Mouse (Mus musculus) embryonic facial prominence, embryonic 15.5 days (tissue): ENCODE results near the gene Clcn6. TPM values are rescaled to one million over a fixed set of nuclear protein-coding genes. Genes with fewer than 3 reads are reported as not detected.

ENCODE experiments used
- ATAC-seq: fragments of 200-750 bp; cut with Nextera tagmentation; 2 replicates; pipeline ENCODE4 v1.8.0; 2017; ENCODE audit warnings: low read depth, moderate TSS enrichment; ENCODE audit not compliant: insufficient number of reproducible peaks, low FRiP score, low TSS enrichment
- H3K27ac ChIP-seq: fragments of 300-500 bp; sonication (generic); replicated peaks from 2 replicates; pipeline ENCODE4 v1.5.1; 2015; ENCODE audit warnings: mild to moderate bottlenecking, inconsistent platforms
- H3K27me3 ChIP-seq: fragments of 300-500 bp; sonication (generic); 2 replicates; pipeline ENCODE4 v1.6.1; 2015; ENCODE audit warnings: inconsistent platforms
- H3K36me3 ChIP-seq: fragments of 300-500 bp; sonication (generic); 2 replicates; pipeline ENCODE4 v1.6.1; 2015; ENCODE audit warnings: mild to moderate bottlenecking, inconsistent platforms
- H3K4me1 ChIP-seq: fragments of 300-500 bp; sonication (generic); 2 replicates; pipeline ENCODE4 v1.6.1; 2015; ENCODE audit warnings: inconsistent platforms
- H3K4me2 ChIP-seq: fragments of 300-500 bp; sonication (generic); replicated peaks from 2 replicates; pipeline ENCODE4 v1.6.1; 2015; ENCODE audit warnings: mild to moderate bottlenecking, inconsistent platforms
- H3K4me3 ChIP-seq: fragments of 300-500 bp; sonication (generic); replicated peaks from 2 replicates; pipeline ENCODE4 v1.5.1; 2015; ENCODE audit warnings: mild to moderate bottlenecking, inconsistent platforms
- H3K9ac ChIP-seq: fragments of 300-500 bp; sonication (generic); 2 replicates; pipeline ENCODE4 v1.6.1; 2015; ENCODE audit warnings: inconsistent platforms
- H3K9me3 ChIP-seq: fragments of 300-500 bp; sonication (generic); replicated peaks from 2 replicates; pipeline ENCODE4 v1.6.1; 2016; ENCODE audit warnings: inconsistent platforms
- WGBS: fragments of 180-500 bp; shearing (Covaris S2); methylation state at CpG from one replicate; pipeline ENCODE4 v1.1.7; 2015; 5-methylcytosine and 5-hydroxymethylcytosine counted together
- polyA plus RNA-seq: library from polyadenylated mRNA; unstranded; fragments of >200 nt; fragmentation: Nextera tagmentation; extraction: Ambion mirVana; gene quantifications from 2 replicates; pipeline ENCODE4 v1.2.1, GENCODE M21; 2015

Clcn6 gene
- polyA plus RNA-seq, 1 experiment from 2014 or later: 7.6 TPM

DNA sequence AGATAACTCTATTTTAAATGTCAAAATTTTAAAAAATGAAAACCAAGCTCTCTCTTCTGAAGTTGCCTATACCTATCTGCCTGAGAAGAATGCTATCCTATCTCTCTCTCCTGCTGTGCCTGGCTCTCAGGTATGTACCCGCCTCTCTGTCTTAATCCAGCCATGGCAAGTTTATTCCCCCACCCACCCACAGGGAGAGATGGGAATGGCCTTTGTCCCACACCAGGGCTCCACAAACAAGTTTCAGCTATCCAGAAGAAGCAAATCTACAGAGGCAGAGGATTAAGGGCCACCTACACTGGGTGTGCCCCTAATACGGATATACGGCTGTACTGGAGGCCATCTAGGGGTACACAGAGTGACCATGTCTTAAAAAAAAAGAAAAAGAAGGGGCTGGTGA, 3.2 kb downstream of the Clcn6 start:
- Histone ChIP-seq H3K9ac (no peak overlapping the region), H3K9me3 (no peaks in the 10 kb centered on the region), H3K27me3 (no peaks in the 10 kb centered on the region), H3K4me2 (no peak overlapping the region), H3K4me1 (peaks cover 20% of the 10 kb centered on the region), H3K27ac (no peak overlapping the region), H3K4me3 (no peak overlapping the region), H3K36me3 (peaks cover 11% of the 10 kb centered on the region; the same call in 1 of the 2 replicates)
- ATAC-seq: no peak
- 87% methylated on average over 3 of the region's 3 CpGs for WGBS

DNA sequence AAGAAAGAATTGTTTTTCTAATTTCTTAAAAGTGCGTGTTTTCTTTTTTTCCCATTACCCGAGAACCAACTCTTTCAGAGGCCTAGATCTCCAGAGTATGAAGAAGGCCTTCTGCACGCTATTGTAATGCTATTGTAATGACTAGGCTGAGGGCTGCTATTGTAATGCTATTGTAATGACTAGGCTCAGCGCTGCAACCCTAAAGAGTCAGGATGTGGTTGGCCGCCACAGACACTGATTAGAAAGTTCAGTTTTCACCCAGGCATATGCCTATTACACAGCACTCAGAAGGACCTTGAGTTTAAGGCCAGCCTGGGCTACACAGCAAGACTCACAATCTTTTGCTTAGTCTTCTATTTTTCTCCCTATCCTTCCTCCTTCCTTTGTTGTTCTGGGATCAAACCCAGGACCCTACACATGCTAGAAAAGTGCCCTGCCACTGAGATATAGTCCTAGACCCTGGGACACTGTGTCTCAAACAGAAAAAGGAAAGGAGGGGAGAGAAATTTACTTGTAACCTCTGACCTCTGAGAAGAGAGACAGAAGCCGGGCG, 4.7 kb downstream of the Clcn6 start:
- 79% methylated on average over 7 of the region's 7 CpGs for WGBS
- H3K4me2 ChIP-seq: no peak overlapping the region
- no peak overlapping the region for H3K27ac ChIP-seq
- no peak overlapping the region for H3K4me3 ChIP-seq
- H3K9me3 ChIP-seq: no peaks in the 10 kb centered on the region
- peaks cover 17% of the 10 kb centered on the region for H3K36me3 ChIP-seq
- no peak overlapping the region for H3K9ac ChIP-seq
- no peak for ATAC-seq
- H3K27me3 ChIP-seq: no peaks in the 10 kb centered on the region
- H3K4me1 ChIP-seq: peaks cover 6% of the 10 kb centered on the region

DNA sequence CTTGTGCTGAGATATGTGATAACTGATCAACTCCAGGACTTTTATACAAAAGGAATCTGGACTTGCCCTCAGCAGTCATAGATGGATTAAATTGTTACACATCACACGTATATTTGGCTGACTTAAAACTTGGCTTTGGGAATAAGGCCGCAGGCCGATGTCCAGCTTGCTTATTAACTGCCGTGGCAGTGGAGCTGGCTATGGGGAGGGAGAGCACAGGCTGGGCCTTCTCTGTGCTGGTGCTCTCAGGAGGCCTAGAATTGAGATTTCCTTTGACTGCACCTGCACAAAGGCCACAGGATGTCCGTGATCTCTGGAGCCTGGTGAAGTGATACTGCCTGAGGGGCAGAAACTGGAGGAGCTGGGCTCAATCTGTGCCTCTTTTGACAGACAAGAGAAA, 8.1 kb downstream of the Clcn6 start:
- Histone ChIP-seq H3K4me1 (no peaks in the 10 kb centered on the region), H3K9ac (no peak overlapping the region), H3K9me3 (no peaks in the 10 kb centered on the region), H3K4me3 (no peak overlapping the region), H3K27ac (no peak overlapping the region), H3K27me3 (no peaks in the 10 kb centered on the region), H3K4me2 (no peak overlapping the region), H3K36me3 (peaks cover 43% of the 10 kb centered on the region)
- WGBS: 72% methylated on average over 5 of the region's 5 CpGs
- ATAC-seq: no peak

DNA sequence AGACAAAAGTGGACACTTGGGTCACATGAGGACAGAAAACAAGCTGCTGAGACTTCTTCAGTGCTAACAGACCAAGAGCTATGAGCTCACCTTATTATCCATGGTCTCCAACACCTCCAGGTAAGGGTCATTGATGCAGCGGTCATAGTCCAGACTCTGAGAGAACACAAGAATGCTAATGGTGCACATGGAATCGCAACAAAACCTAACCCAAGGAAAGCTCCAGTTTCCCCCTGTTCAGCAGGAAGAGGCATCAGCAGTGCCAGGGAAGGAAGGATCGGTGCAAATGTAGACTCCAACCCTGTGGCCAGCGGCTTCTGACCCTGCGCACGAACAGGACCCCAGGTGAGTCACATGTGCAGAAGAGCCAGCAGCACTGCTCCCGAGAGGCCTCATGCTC, 9.3 kb downstream of the Clcn6 start:
- ATAC-seq: no peak
- Histone ChIP-seq H3K4me2 (no peak overlapping the region), H3K4me3 (no peak overlapping the region), H3K27me3 (no peaks in the 10 kb centered on the region), H3K4me1 (no peaks in the 10 kb centered on the region), H3K9ac (no peak overlapping the region), H3K36me3 (peaks cover 48% of the 10 kb centered on the region), H3K9me3 (no peaks in the 10 kb centered on the region), H3K27ac (no peak overlapping the region)
- 89% methylated on average over 7 of the region's 7 CpGs for WGBS

DNA sequence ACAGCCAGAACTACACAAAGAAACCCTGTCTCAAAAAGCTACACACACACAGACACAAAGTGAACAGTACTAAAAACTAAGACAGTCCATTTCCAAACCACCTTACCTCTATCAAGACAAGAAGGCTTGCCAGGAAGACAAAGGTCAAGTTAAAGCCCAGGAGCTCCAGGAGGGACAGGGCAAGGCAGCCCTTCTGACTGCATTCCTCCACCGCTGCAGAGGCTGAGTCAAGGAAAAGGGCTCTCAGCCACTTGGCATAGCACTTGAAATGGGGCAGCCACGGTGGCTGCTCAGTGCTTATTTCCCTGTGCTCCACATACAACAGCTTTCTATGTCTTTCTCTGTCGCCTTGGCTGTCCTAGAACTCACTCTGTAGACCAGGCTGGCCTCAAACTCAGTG, 14.6 kb downstream of the Clcn6 start:
- peaks cover 83% of the 10 kb centered on the region for H3K36me3 ChIP-seq
- no peak overlapping the region for H3K9ac ChIP-seq
- WGBS: 88% methylated on average over 3 of the region's 3 CpGs
- no peaks in the 10 kb centered on the region for H3K27me3 ChIP-seq
- H3K9me3 ChIP-seq: no peaks in the 10 kb centered on the region
- no peak overlapping the region for H3K4me3 ChIP-seq
- no peak overlapping the region for H3K27ac ChIP-seq
- no peaks in the 10 kb centered on the region for H3K4me1 ChIP-seq
- ATAC-seq: no peak
- no peak overlapping the region for H3K4me2 ChIP-seq

DNA sequence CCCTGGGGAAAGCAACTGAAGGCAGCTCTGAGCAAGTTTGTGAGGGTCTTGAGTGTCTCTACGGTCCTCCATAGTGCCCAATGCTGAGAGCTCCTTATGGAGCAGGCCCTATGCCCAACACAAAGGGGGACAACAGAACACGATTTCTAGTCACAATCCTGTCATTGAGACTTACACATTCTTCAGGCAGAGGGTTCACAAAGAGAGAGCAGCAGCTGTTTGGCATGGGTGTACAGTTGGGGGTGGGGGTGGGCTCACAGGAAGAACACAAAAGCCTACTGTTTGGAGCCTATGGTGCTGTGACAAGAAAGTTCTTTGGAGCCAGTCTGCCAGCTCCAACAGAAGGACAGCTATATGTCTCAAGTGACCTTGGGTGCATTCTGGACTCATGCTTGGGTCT, 20.2 kb downstream of the Clcn6 start:
- no peak overlapping the region for H3K27ac ChIP-seq
- H3K9ac ChIP-seq: no peak overlapping the region
- no peak for ATAC-seq

DNA sequence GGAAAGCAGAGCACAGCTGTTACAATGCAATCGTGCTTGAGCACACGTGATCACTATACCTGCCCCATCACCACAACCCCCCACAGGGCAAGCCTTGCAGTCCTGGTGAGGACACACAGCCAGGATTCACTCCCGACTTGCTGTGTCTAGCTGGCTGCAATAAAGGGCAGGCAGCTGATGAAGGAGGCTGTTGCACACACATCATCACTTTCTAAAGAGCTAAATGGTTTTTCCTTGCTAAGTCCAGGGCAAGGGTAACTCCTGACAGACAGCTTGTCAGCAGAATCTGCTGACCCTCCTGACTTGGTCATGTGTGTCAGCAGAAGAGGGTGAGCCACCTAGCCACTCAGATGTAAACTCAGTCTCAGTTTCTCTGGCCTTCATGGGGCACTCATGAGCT, 21.6 kb downstream of the Clcn6 start:
- no peaks in the 10 kb centered on the region for H3K9me3 ChIP-seq
- no peaks in the 10 kb centered on the region for H3K4me1 ChIP-seq
- H3K9ac ChIP-seq: no peak overlapping the region
- H3K27ac ChIP-seq: no peak overlapping the region
- no peaks in the 10 kb centered on the region for H3K27me3 ChIP-seq
- 77% methylated on average over 3 of the region's 3 CpGs for WGBS
- peaks cover 91% of the 10 kb centered on the region for H3K36me3 ChIP-seq
- H3K4me2 ChIP-seq: no peak overlapping the region
- no peak overlapping the region for H3K4me3 ChIP-seq
- ATAC-seq: no peak

More for the DNA sequence above, 20.2 kb downstream of the Clcn6 start:
- H3K4me2 ChIP-seq: no peak overlapping the region
- no peaks in the 10 kb centered on the region for H3K9me3 ChIP-seq
- WGBS: 37% methylated on average over 2 of the region's 2 CpGs
- peaks cover 91% of the 10 kb centered on the region for H3K36me3 ChIP-seq
- no peaks in the 10 kb centered on the region for H3K27me3 ChIP-seq
- H3K4me1 ChIP-seq: no peaks in the 10 kb centered on the region
- no peak overlapping the region for H3K4me3 ChIP-seq

DNA sequence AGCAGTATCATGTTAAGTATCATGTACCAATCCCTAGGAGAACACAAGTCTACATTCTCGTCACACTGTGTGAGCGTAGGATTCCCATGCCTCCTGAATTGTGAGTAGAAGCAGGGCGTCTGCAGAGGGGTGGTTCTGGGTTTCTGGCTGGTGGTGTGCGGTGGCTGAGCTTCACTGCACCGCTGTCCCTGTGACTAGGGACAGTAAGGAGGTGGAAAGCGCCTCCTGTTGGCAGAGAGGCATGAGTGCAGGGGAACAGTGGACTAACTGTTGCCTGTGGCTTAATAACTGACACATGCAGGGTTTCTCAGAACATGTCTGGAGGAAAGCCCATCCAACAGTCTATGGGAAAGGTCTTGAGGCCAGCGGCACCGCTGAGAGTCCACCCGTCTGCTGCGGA, 23.2 kb downstream of the Clcn6 start:
- ATAC-seq: no peak
- Histone ChIP-seq H3K27ac (no peak overlapping the region), H3K36me3 (peaks cover 94% of the 10 kb centered on the region), H3K4me2 (no peak overlapping the region), H3K27me3 (no peaks in the 10 kb centered on the region), H3K4me1 (no peaks in the 10 kb centered on the region), H3K9me3 (no peaks in the 10 kb centered on the region), H3K9ac (no peak overlapping the region), H3K4me3 (no peak overlapping the region)
- WGBS: 76% methylated on average over 10 of the region's 10 CpGs

DNA sequence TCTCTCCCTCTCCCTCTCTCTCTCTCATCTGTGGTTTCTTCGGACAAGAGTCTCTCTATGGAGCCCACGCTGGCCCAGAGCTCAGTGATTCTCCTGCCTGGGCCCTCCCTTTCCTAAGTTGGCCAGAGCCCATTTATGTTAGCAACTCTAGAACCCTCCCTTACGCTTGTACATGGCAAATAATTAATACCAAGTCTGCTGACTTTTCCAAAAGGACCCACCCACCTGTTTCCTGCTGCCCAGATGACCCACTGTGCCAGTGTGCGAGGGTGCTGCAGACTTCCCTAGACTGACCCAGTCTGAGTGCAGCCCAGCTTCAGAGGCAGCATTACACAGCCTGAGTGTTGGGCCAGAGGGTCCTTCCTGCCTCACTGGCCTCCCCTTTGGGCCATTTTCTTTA, 26.4 kb downstream of the Clcn6 start:
- Histone ChIP-seq H3K36me3 (peaks cover 99% of the 10 kb centered on the region), H3K4me1 (no peaks in the 10 kb centered on the region), H3K4me2 (no peak overlapping the region), H3K27ac (no peak overlapping the region), H3K27me3 (no peaks in the 10 kb centered on the region), H3K9me3 (no peaks in the 10 kb centered on the region), H3K4me3 (no peak overlapping the region), H3K9ac (no peak overlapping the region)
- ATAC-seq: no peak
- WGBS: 83% methylated on average over 4 of the region's 4 CpGs

DNA sequence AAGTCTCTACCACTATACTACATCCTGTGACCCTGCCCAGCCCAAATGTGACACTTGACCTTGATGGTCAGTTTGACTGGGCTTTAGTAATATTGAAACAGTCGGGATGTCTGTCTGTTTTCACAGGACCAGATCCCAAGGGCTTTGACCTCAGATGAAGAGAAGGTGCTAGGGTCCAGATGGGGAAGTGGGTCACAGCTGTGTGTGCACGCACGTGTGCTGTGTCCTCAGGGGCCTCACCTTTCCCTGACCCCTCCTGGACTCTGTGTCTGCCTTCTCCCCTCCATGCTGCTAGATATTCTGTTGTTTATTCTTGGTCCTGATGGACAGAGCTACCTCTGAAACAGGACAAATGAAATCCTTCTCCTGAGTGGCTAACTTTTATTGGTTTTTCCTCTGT, 27.3 kb downstream of the Clcn6 start:
- no peaks in the 10 kb centered on the region for H3K27me3 ChIP-seq
- H3K4me1 ChIP-seq: no peaks in the 10 kb centered on the region
- no peaks in the 10 kb centered on the region for H3K9me3 ChIP-seq
- H3K4me2 ChIP-seq: no peak overlapping the region
- no peak for ATAC-seq
- no peak overlapping the region for H3K27ac ChIP-seq
- H3K9ac ChIP-seq: no peak overlapping the region
- no peak overlapping the region for H3K4me3 ChIP-seq
- peaks cover 99% of the 10 kb centered on the region for H3K36me3 ChIP-seq
- WGBS: 61% methylated on average over 3 of the region's 3 CpGs

DNA sequence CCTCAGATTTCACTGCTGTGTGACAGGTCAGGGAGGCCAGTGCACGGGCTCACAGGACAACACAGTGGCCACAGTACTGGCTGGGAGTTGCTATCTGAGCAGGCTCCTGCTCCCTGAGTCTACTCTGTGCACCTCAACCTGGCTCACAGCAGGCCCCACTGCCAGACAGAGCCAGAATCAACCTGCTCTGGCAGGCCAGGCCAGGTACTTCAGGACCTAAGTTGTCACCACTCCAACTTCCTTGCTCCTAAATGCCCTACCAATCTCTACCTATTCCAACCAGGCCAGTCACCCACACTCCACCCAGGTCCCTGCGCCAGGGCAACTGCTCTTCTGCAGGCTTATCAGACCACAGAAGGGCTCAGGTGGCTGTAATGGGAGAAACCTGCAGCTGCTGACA, 29.0 kb downstream of the Clcn6 start:
- Histone ChIP-seq H3K27me3 (no peaks in the 10 kb centered on the region), H3K9ac (no peak overlapping the region), H3K4me2 (no peak overlapping the region), H3K36me3 (peaks cover 97% of the 10 kb centered on the region), H3K4me1 (no peaks in the 10 kb centered on the region), H3K27ac (no peak overlapping the region), H3K4me3 (no peak overlapping the region), H3K9me3 (no peaks in the 10 kb centered on the region)
- ATAC-seq: no peak
- WGBS: 94% methylated on average over 2 of the region's 2 CpGs

DNA sequence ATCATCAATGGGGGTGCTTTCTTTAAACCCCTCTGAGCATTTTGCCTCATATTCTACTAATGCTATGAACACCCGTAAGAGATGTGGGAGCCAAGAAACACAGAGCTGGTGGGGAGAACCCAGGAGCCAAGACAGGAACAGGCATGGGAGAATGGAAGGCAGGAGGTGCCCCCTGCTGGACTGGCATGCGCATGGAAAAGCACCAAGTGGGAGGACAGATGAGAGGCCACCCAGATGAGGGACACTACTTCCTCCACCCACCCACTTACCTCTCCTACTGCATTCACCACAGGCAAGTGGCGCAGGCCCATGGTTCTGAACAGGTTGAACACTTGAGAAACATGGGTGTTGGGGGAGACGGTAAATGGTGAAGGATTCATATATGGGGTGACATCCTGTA, 30.2 kb downstream of the Clcn6 start:
- Histone ChIP-seq H3K9me3 (no peaks in the 10 kb centered on the region), H3K27me3 (no peaks in the 10 kb centered on the region), H3K27ac (no peak overlapping the region), H3K9ac (no peak overlapping the region), H3K4me1 (no peaks in the 10 kb centered on the region), H3K4me2 (no peak overlapping the region), H3K36me3 (peaks cover 88% of the 10 kb centered on the region), H3K4me3 (no peak overlapping the region)
- no peak for ATAC-seq
- WGBS: 81% methylated on average over 4 of the region's 4 CpGs
